Mouse (Mus musculus) activated CD4-positive, CD25-positive, alpha-beta regulatory T cell, adult 9 weeks (primary cell): ENCODE data around the gene Slc17a2. TPM values are rescaled to one million over a fixed set of nuclear protein-coding genes. Genes with fewer than 3 reads are reported as not detected.

Source experiments
- polyA plus RNA-seq: library from polyadenylated mRNA; unstranded; fragments of 100-300 nt; shearing (Covaris generic); gene quantifications from one replicate; pipeline ENCODE4 v1.2.1, GENCODE M21; 2017

Slc17a2 gene
- not detected for polyA plus RNA-seq

DNA sequence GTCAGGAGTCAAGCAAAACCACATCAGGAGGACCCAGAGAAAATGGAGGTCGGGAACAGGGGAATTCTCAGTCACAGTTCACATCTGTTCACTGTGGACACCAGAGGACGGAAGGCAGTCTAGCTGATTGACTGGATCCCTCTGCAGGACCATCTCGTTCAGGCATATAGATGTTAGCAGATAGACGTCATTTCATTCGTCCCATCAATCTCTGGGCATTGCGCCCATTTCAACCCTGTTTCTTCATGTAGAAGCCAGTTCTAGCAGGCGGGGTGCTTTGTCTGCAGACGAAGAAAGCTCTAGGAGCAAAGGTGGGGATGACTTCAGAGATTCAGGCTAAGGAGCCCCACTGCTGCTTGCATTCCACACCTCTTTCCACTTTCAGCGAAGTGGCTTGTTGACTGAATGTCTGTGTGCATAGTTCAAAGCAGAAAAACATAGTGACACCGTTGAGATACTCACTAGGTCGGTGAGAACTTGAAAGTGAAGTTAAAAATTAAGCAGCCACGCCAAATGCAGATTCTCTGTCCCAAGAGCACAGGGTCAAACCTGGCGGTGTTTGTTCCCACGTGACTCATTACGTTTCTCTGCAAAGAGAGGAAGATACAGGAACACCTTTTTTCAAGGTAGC, at the start of gene Slc17a2:
Gene Slc17a2, plus strand, starts transcription at position 572 of the 631 bp plus-strand sequence.

DNA sequence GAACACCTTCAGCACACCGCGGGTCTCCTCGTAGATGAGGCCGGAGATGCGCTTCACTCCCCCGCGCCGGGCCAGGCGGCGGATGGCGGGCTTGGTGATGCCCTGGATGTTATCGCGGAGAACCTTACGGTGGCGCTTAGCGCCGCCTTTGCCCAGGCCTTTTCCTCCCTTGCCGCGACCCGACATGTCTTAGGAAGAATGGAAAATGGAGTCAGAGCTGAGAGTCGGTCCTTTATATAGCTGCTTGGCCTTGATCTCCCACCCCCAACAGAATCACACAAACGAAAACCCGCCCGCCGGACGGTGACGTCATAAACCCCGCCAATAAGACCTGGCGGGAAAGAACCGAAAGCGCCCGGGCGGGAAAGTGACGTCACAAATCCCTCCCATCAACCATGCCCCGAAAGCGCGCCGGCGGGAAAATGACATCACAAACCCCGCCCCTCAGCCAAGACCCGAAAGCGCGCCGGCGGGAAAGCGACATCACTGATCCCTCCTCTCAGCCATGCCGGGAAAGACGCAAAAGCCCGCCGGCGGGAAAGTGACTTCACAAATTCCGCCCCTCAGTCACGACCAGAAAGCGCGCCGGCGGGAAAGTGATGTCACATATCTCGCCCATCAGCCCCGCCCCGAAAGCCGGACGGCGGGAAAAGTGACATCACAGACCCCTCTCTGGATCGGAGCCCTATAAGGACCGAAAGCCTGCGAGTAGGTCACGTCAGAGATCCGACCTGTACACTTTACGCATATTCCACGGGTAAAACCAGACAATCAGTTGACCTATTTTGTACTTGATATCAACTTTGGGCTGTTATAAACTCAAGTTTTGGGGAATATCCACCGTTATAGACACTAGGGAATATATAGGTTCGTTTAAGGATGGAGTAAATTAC, 45.6 kb upstream of the Slc17a2 start, which contains the start of gene Hist1h4a:
Gene Hist1h4a, minus strand, starts transcription at position 259 of the 893 bp plus-strand sequence.

DNA sequence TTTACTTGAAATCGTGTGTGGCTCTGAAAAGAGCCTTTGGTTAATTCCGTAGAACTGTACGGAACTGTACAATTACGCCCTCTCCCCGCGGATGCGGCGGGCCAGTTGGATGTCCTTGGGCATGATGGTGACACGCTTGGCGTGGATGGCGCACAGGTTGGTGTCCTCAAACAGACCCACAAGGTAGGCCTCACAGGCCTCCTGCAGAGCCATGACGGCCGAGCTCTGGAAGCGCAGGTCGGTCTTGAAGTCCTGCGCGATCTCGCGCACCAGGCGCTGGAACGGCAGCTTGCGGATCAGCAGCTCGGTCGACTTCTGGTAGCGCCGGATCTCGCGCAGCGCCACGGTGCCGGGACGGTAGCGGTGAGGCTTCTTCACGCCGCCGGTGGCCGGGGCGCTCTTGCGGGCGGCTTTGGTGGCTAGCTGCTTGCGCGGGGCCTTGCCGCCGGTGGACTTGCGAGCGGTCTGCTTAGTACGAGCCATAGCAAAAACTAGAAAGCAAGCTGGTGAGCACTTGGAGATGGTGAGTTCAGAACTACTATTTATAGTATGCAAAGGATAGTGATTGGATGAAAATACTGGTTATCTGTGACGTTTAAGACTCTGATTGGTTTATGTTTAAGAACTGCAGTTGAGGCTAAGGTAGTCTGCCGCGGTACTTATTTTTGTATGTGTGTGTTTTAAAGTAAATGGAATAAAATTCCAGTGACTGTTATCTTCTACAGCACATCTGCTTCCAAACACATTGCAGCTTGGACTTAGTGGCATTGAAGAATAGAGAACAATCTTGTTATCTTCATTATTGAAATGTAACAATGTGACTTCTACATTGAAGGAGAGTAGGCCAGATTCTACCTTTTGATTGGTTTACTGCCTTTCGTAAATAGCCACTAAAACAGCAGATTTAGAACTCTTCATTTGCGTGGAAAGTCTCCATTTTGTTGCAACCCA, 44.6 kb upstream of the Slc17a2 start, which contains the start of gene Hist1h3a:
Gene Hist1h3a, minus strand, starts transcription at position 516 of the 951 bp plus-strand sequence.

DNA sequence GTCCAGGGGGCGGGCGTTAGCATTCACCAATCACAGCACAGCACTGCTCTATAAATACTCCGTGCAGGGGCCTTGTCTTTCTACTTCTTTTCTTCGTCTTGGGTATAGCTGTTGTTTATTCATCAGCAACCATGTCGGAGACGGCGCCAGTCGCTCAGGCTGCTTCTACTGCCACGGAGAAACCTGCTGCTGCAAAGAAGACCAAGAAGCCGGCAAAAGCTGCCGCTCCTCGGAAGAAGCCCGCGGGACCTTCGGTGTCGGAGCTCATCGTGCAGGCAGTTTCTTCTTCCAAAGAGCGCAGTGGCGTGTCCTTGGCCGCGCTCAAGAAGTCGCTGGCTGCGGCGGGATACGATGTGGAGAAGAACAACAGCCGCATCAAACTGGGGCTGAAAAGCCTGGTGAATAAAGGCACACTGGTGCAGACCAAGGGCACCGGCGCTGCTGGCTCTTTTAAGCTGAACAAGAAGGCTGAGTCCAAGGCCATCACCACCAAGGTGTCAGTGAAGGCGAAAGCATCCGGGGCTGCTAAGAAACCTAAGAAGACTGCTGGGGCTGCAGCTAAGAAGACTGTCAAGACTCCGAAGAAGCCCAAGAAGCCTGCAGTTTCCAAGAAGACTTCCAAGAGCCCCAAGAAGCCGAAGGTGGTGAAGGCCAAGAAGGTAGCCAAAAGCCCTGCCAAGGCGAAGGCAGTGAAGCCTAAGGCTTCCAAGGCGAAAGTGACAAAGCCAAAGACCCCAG, 43.0 kb upstream of the Slc17a2 start, which contains the start of gene Hist1h1a:
Gene Hist1h1a, plus strand, starts transcription at position 81 of the 738 bp plus-strand sequence.

DNA sequence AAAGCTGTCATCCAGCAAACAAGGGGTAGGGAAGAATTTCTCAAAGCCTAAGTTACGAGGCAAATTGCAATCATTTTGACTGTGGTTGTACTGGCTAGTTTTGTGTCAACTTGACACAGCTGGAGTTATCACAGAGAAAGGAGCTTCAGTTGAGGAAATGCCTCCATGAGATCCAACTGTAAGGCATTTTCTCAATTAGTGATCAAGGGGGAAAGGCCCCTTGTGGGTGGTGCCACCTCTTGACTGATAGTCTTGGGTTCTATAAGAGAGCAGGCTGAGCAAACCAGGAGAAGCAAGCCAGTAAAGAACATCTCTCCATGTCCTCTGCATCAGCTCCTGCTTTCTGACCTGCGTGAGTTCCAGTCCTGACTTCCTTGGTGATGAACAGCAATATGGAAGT, 37.2 kb upstream of the Slc17a2 start, which contains the start of gene Trim38:
Gene Trim38, plus strand, starts transcription at position 301 of the 400 bp plus-strand sequence.

DNA sequence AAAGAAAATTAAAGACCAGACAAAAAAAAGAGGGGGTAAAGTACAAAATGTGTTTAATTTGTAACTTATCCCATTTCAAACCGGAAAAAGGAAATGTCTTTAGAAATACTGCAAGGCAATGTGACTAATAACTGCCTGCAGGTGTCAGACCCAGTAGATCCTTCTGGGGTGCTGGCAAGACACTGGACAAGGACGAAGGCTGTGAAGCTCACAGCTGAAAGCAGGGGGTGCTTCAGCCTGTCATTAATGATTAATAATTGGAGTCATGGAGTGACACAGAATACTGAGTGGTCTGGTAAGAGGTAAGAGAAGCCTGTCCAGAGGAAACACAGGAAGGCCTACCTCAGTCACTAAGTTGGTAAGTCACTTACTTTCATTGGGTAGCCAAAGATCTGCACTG, 32.5 kb downstream of the Slc17a2 start, which contains the start of gene Slc17a3:
Gene Slc17a3, plus strand, starts transcription at position 127 of the 400 bp plus-strand sequence.

DNA sequence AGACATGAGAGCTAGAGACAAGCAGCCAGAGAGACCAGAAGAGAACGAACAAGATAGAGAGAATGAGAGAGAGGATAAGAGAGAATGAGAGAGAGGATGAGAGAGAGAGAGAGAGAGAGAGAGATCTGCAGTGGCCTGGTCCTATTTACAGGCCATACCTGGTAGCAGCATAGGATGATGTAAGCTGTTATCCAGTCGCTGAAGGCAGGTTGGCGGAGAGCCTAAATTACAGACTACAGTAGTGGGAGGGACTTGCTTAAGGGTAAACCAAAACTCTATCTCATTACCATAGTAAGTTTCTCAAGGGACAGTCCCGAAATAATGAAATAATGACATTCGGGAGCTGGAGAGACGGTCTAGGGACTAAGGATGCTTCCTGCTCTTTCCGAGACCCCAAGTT, 60.6 kb downstream of the Slc17a2 start, which contains the start of gene Slc17a1:
Gene Slc17a1, plus strand, starts transcription at position 346 of the 400 bp plus-strand sequence.

Other genes starting within 250 kb of the Slc17a2 start
- gene Hist1h3e, start 244.6 kb upstream of the Slc17a2 start, polyA plus RNA-seq: 1.3 TPM
- gene Hist1h2ae, start 235.8 kb upstream of the Slc17a2 start, polyA plus RNA-seq: 6.5 TPM
- gene Hist1h2bg, start 235.6 kb upstream of the Slc17a2 start, polyA plus RNA-seq: 6.1 TPM
- gene Hist1h2bf, start 232.8 kb upstream of the Slc17a2 start, polyA plus RNA-seq: 1.1 TPM
- gene Hist1h2ad, start 232.6 kb upstream of the Slc17a2 start, polyA plus RNA-seq: not detected
- not detected for gene Hist1h3d, start 231.2 kb upstream of the Slc17a2 start, polyA plus RNA-seq
- gene Hist1h4d, start 225.4 kb upstream of the Slc17a2 start, polyA plus RNA-seq: 40.6 TPM
- gene Hist1h2be, start 185.9 kb upstream of the Slc17a2 start, polyA plus RNA-seq: 5.0 TPM
- 15.3 TPM for gene Hist1h1e, start 184.4 kb upstream of the Slc17a2 start, polyA plus RNA-seq
- 0.24 TPM for gene Hist1h2ac, start 123.0 kb upstream of the Slc17a2 start, polyA plus RNA-seq
- gene Hist1h2bc, start 122.8 kb upstream of the Slc17a2 start, polyA plus RNA-seq: 13.7 TPM
- gene Hist1h1t, start 111.2 kb upstream of the Slc17a2 start, polyA plus RNA-seq: not detected
- gene Hist1h4c, start 108.5 kb upstream of the Slc17a2 start, polyA plus RNA-seq: 4.1 TPM
- 0.76 TPM for gene Hfe, start 96.1 kb upstream of the Slc17a2 start, polyA plus RNA-seq
- 15.9 TPM for gene Hist1h1c, start 68.2 kb upstream of the Slc17a2 start, polyA plus RNA-seq
- gene Hist1h3c, start 61.4 kb upstream of the Slc17a2 start, polyA plus RNA-seq: not detected
- gene Hist1h2bb, start 60.3 kb upstream of the Slc17a2 start, polyA plus RNA-seq: 1.2 TPM
- gene Hist1h2ab, start 55.9 kb upstream of the Slc17a2 start, polyA plus RNA-seq: 2.7 TPM
- gene Hist1h3b, start 54.7 kb upstream of the Slc17a2 start, polyA plus RNA-seq: not detected
- gene Hist1h4b, start 50.0 kb upstream of the Slc17a2 start, polyA plus RNA-seq: 18.1 TPM
- not detected for gene Hist1h4a, start 45.8 kb upstream of the Slc17a2 start, polyA plus RNA-seq
- gene Hist1h3a, start 44.6 kb upstream of the Slc17a2 start, polyA plus RNA-seq: 2.4 TPM
- gene Hist1h1a, start 43.3 kb upstream of the Slc17a2 start, polyA plus RNA-seq: 1.8 TPM
- gene Trim38, start 37.1 kb upstream of the Slc17a2 start, polyA plus RNA-seq: not detected
- not detected for gene Slc17a3, start 32.4 kb downstream of the Slc17a2 start, polyA plus RNA-seq
- gene Slc17a1, start 60.8 kb downstream of the Slc17a2 start, polyA plus RNA-seq: not detected
- not detected for gene Slc17a4, start 108.0 kb downstream of the Slc17a2 start, polyA plus RNA-seq
- not detected for gene Hist1h2ba, start 127.2 kb downstream of the Slc17a2 start, polyA plus RNA-seq
- gene Hist1h2aa, start 127.5 kb downstream of the Slc17a2 start, polyA plus RNA-seq: not detected
- gene Scgn, start 184.2 kb downstream of the Slc17a2 start, polyA plus RNA-seq: not detected